In the genomic region with DNA sequence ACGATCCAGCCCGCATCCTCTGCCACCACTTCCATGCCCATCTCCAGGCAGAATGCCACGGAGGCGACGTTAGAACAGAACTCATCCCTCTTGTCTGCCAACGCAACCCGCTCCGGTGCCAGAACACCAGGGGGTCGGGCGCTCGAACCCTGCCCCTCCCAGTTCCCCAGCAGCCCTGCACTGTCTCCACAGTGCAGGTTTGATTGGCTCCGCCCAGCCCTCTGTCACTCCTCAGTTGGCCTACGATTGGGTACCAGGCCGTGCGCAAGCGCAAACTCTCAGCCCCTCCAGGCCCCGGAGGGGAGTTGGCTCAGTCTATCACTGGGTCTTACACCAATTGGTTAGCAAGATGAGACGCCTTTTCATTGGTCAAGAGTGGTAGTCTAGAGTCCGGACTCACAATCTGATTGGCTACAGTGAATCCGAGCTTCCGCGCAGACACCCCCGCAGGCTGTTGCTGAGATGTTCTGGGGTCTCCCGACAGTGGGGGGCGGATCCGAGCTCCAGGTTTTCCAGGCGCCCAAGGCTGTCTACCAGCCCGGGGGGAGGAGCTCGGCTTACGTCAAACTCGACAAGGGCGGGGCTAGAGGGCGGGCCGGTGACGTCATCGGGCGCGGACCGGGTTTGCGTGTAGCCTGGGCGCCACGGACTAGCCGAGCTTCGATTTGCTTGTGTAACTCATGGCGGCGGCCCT, we compare ENCODE assay signal across 8 mouse cellular contexts. TPM values are rescaled to one million over a fixed set of nuclear protein-coding genes. Genes with fewer than 3 reads are reported as not detected.
DNase-seq lines count a peak whose midpoint lies in the region; ATAC-seq lines count a peak whose summit lies in the region.

No protein-coding gene starts in this region.

- H3K4me1 ChIP-seq in hindbrain, embryonic 15.5 days (replicated peaks): peaks cover 35% of the 10 kb centered on the region

- H3K4me2 ChIP-seq in hindbrain, embryonic 15.5 days: peak overlapping the region; percentile 61

- peak overlapping the region; percentile 99 for H3K27ac ChIP-seq in hindbrain, embryonic 15.5 days (replicated peaks)

- H3K9ac ChIP-seq in hindbrain, embryonic 15.5 days: peak overlapping the region; percentile 73

- H3K27me3 ChIP-seq in hindbrain, embryonic 15.5 days: no peaks in the 10 kb centered on the region

- peak; percentile 97 for ATAC-seq in hindbrain, embryonic 15.5 days (ENCODE audit: low FRiP score, low read depth)

- peak; percentile 100 for DNase-seq in ZHBTc4 (ENCODE audit: low read depth, low spot score)
- DNase-seq in cerebellum, postnatal 36 days: peak; percentile 99
- DNase-seq in frontal cortex, postnatal 36 days (ENCODE audit: low spot score in 2 of 2): peak; percentile 98 to 99
- DNase-seq in left cerebral cortex, adult 11 months (ENCODE audit: low spot score): peak; percentile 99
- peak; percentile 98 to 99 for DNase-seq in lung, postnatal 4 days
- peak; percentile 99 for DNase-seq in right cerebral cortex, adult 2 months (ENCODE audit: low spot score in 2 of 2)
- peak; percentile 96 to 97 for DNase-seq in urinary bladder, postnatal 36 days (ENCODE audit: low spot score in 2 of 2)

- H3K36me3 ChIP-seq in hindbrain, embryonic 15.5 days: no peaks in the 10 kb centered on the region

- peak overlapping the region; percentile 85 for H3K4me3 ChIP-seq in hindbrain, embryonic 15.5 days

- no peaks in the 10 kb centered on the region for H3K9me3 ChIP-seq in hindbrain, embryonic 15.5 days

- under 1% methylated on average over 45 of the region's 46 CpGs for WGBS in hindbrain, embryonic 15.5 days

RNA-seq across cellular contexts. Expression of a gene that starts 0.8 kb away (rescaled TPM):
- polyA plus RNA-seq in hindbrain, embryonic 15.5 days (2015; fragmentation: Nextera tagmentation; extraction: Ambion mirVana): 24.6 and 25.7 TPM in 2 replicates

Comparison
In these comparisons a context has a peak if more than half of its experiments do, and no peak if none do; other contexts are left out.
1. Peak in every context shown above with its lines: DNase-seq, ATAC-seq, H3K4me3 ChIP-seq and H3K27ac ChIP-seq.